Mouse (Mus musculus) hindbrain, embryonic 14.5 days (tissue): ENCODE results near the gene Olfr740. TPM values are rescaled to one million over a fixed set of nuclear protein-coding genes. Genes with fewer than 3 reads are reported as not detected.

Experiments
- ATAC-seq: fragments of 200-750 bp; cut with Nextera tagmentation; 2 replicates; pipeline ENCODE4 v1.8.0; 2017; ENCODE audit warnings: moderate number of reproducible peaks, mild to moderate bottlenecking, moderate TSS enrichment, moderate library complexity; ENCODE audit not compliant: low FRiP score
- DNase-seq: peaks from one replicate; pipeline ENCODE4 v3.0.0-alpha.2; 2015; ENCODE audit warnings: low spot score
- H3K27ac ChIP-seq: fragments of 300-500 bp; sonication (generic); 2 replicates; pipeline ENCODE4 v1.5.1; 2014; ENCODE audit warnings: mild to moderate bottlenecking, moderate library complexity
- H3K27me3 ChIP-seq: fragments of 300-500 bp; sonication (generic); 2 replicates; pipeline ENCODE4 v1.6.1; 2014; ENCODE audit warnings: mild to moderate bottlenecking, low read length, mixed read lengths; ENCODE audit not compliant: control insufficient read depth, insufficient read depth
- H3K36me3 ChIP-seq: fragments of 300-500 bp; sonication (generic); replicated peaks from 2 replicates; pipeline ENCODE4 v1.6.1; 2014; ENCODE audit not compliant: control insufficient read depth, insufficient read depth
- H3K4me1 ChIP-seq: fragments of 300-500 bp; sonication (generic); replicated peaks from 2 replicates; pipeline ENCODE4 v1.6.1; 2014; ENCODE audit warnings: antibody characterized with exemption, low read length, mixed read lengths; ENCODE audit not compliant: control insufficient read depth, insufficient read depth
- H3K4me2 ChIP-seq: fragments of 300-500 bp; sonication (generic); replicated peaks from 2 replicates; pipeline ENCODE4 v1.6.1; 2014; ENCODE audit warnings: mild to moderate bottlenecking, moderate library complexity
- H3K4me3 ChIP-seq: fragments of 300-500 bp; sonication (generic); replicated peaks from 2 replicates; pipeline ENCODE4 v1.5.1; 2014; ENCODE audit warnings: mild to moderate bottlenecking, low read length
- H3K9ac ChIP-seq: fragments of 300-500 bp; sonication (generic); 2 replicates; pipeline ENCODE4 v1.6.1; 2014
- H3K9me3 ChIP-seq: fragments of 300-500 bp; sonication (generic); 2 replicates; pipeline ENCODE4 v1.6.1; 2016; ENCODE audit warnings: low read length; ENCODE audit not compliant: control insufficient read depth
- WGBS: fragments of 180-500 bp; shearing (Covaris S2); extraction: QIAGEN DNeasy Blood & Tissue Kit; methylation state at CpG from one replicate; pipeline ENCODE4 v1.1.7; 2014; 5-methylcytosine and 5-hydroxymethylcytosine counted together
- polyA plus RNA-seq: library from polyadenylated mRNA; unstranded; fragments of >200 nt; fragmentation: Nextera tagmentation; extraction: Ambion mirVana; gene quantifications from 2 replicates; pipeline ENCODE4 v1.2.1, GENCODE M21; 2014

The Olfr740 gene
- not detected in 2 replicates for polyA plus RNA-seq

DNA sequence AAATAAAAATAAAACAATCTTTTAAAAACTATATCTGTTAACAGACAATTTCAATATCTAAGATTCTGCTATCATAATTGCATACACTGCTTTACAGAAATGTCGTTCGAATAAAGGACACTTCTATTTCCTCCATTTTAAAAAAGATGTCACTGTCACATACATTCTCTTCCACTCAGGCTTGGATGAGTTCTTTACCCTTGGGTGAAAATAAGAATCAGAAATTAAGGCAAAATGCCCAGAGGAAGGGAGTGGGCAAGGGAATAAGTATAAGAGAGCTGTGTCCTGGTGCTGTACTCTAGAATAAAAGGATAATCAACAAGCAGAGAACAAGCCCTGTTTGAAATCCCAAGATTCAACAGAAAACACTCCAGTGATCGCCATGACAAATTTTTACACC is at the start of gene Olfr740:
Gene Olfr740 (plus strand): TSS at position 301 of the 400 bp plus-strand sequence.
- ATAC-seq (no peak), DNase-seq (no peak)
- H3K4me3 ChIP-seq = no peak within 1 kb of the TSS
- H3K9me3 ChIP-seq = no peaks in the 10 kb centered on the region
- H3K27ac ChIP-seq = no peak within 1 kb of the TSS
- 87% methylated on average over 3 of the region's 3 CpGs for WGBS
- no peak within 1 kb of the TSS for H3K9ac ChIP-seq
- no peaks in the 10 kb centered on the region for H3K36me3 ChIP-seq
- no peak within 1 kb of the TSS for H3K4me2 ChIP-seq
- no peaks in the 10 kb centered on the region for H3K4me1 ChIP-seq
- no peaks in the 10 kb centered on the region for H3K27me3 ChIP-seq

GRCm38 (mm10) chr14:50407268-50407667 is 38.1 kb upstream of the Olfr740 start, which contains the start of gene Olfr738:
TSS of gene Olfr738 (plus strand) at chr14:50407568.
- no peaks in the 10 kb centered on the region for H3K4me1 ChIP-seq
- ATAC-seq (no peak), DNase-seq (no peak)
- no peak within 1 kb of the TSS for H3K9ac ChIP-seq
- 81% methylated on average over 1 of the region's 1 CpGs for WGBS
- H3K36me3 ChIP-seq = no peaks in the 10 kb centered on the region
- H3K4me3 ChIP-seq = no peak within 1 kb of the TSS
- H3K27ac ChIP-seq = no peak within 1 kb of the TSS
- H3K27me3 ChIP-seq = no peaks in the 10 kb centered on the region
- no peaks in the 10 kb centered on the region for H3K9me3 ChIP-seq
- no peak within 1 kb of the TSS for H3K4me2 ChIP-seq

DNA sequence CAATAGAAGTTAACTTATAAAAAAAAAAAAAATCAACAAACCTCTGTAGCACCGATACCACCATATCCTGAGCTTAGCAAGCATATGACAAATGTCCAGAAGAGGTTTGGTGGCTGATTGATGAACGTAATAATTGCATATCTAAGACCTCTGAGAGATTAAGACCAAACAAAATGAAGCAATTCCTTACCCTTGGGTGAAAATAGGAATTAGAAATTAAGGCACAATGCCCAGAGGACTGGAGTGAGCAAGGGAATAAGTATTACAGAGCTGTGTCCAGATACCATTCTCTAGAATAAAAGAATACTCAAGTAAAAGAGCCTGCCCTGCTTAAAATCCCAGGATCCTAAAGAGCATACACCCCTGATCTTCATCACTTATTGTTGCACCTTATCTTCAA is 27.0 kb upstream of the Olfr740 start, which contains the start of gene Olfr739:
Gene Olfr739 (plus strand): TSS at position 301 of the 400 bp plus-strand sequence.
- DNase-seq = no peak
- H3K36me3 ChIP-seq = no peaks in the 10 kb centered on the region
- no peak for ATAC-seq
- H3K9me3 ChIP-seq = no peaks in the 10 kb centered on the region
- H3K4me3 ChIP-seq = no peak within 1 kb of the TSS
- whole genome bisulfite sequencing = 79% methylated on average over 2 of the region's 2 CpGs
- H3K4me2 ChIP-seq = no peak within 1 kb of the TSS
- no peaks in the 10 kb centered on the region for H3K27me3 ChIP-seq
- no peak within 1 kb of the TSS for H3K9ac ChIP-seq
- no peaks in the 10 kb centered on the region for H3K4me1 ChIP-seq
- no peak within 1 kb of the TSS for H3K27ac ChIP-seq

DNA sequence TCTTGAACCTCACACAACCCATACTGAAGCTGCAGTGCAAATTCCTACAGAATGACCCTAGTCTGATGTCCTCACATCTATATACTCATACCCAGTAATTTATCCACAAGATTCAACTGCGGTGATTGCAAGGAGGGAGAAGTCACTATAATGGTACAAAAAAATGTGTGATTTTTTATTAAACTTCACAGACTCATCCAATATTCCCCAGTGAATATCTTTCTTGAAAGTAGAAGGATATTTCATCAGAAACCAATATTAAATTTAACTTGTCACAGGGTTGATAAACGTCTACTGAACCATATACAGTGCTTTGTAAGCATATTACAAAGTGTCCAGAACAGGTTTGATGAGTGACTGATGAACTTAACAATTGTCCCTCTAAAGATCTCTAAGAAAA is 27.1 kb downstream of the Olfr740 start, which contains the start of gene Olfr741:
Gene Olfr741 (plus strand): TSS at position 301 of the 400 bp plus-strand sequence.
- WGBS = 79% methylated on average over 2 of the region's 2 CpGs
- ATAC-seq = no peak
- no peak for DNase-seq

GRCm38 (mm10) chr14:50478406-50478805 is 33.1 kb downstream of the Olfr740 start:
- H3K4me1 ChIP-seq = no peaks in the 10 kb centered on the region
- no peaks in the 10 kb centered on the region for H3K36me3 ChIP-seq
- H3K9ac ChIP-seq = no peak overlapping the region
- 82% methylated on average over 2 of the region's 2 CpGs for WGBS
- ATAC-seq = no peak
- H3K9me3 ChIP-seq = 0 out of 2 replicates have a peak, but pooled peaks cover 3% of the 10 kb centered on the region
- H3K27me3 ChIP-seq = no peaks in the 10 kb centered on the region
- H3K4me2 ChIP-seq = no peak overlapping the region
- DNase-seq = no peak
- no peak overlapping the region for H3K4me3 ChIP-seq
- H3K27ac ChIP-seq = no peak overlapping the region

More for the DNA sequence above, 27.1 kb downstream of the Olfr740 start, which contains the start of gene Olfr741:
- no peaks in the 10 kb centered on the region for H3K27me3 ChIP-seq
- H3K4me3 ChIP-seq = no peak within 1 kb of the TSS
- no peak within 1 kb of the TSS for H3K9ac ChIP-seq
- H3K9me3 ChIP-seq = no peaks in the 10 kb centered on the region
- H3K36me3 ChIP-seq = no peaks in the 10 kb centered on the region
- H3K4me2 ChIP-seq = no peak within 1 kb of the TSS
- H3K4me1 ChIP-seq = no peaks in the 10 kb centered on the region
- H3K27ac ChIP-seq = no peak within 1 kb of the TSS

- ATAC-seq (no peak), DNase-seq (no peak)
- Histone ChIP-seq H3K4me2 (no peak within 1 kb of the TSS), H3K27me3 (no peaks in the 10 kb centered on the region), H3K9me3 (no peaks in the 10 kb centered on the region), H3K36me3 (no peaks in the 10 kb centered on the region), H3K4me1 (no peaks in the 10 kb centered on the region), H3K27ac (no peak within 1 kb of the TSS), H3K9ac (no peak within 1 kb of the TSS), H3K4me3 (no peak within 1 kb of the TSS)
- WGBS = 60% methylated on average over 2 of the region's 2 CpGs
These were observed 58.0 kb downstream of the Olfr740 start, which contains the start of gene Olfr742 for GRCm38 (mm10) chr14:50503300-50503699. TSS of gene Olfr742 (plus strand) at chr14:50503600.

Other genes starting within 250 kb of the Olfr740 start
- not detected in 2 replicates for gene Olfr731, start 203.7 kb upstream of the Olfr740 start, polyA plus RNA-seq
- gene Olfr732, start 161.3 kb upstream of the Olfr740 start, polyA plus RNA-seq = not detected in 2 replicates
- not detected in 2 replicates for gene Olfr733, start 144.0 kb upstream of the Olfr740 start, polyA plus RNA-seq
- not detected in 2 replicates for gene Olfr734, start 118.8 kb upstream of the Olfr740 start, polyA plus RNA-seq
- not detected in 2 replicates for gene Olfr735, start 96.7 kb upstream of the Olfr740 start, polyA plus RNA-seq
- gene Tlr11, start 87.6 kb upstream of the Olfr740 start, polyA plus RNA-seq = not detected in 2 replicates
- not detected in 2 replicates for gene Olfr736, start 64.4 kb upstream of the Olfr740 start, polyA plus RNA-seq
- gene Olfr738, start 38.0 kb upstream of the Olfr740 start, polyA plus RNA-seq = not detected in 2 replicates
- not detected in 2 replicates for gene Olfr739, start 26.9 kb upstream of the Olfr740 start, polyA plus RNA-seq
- not detected in 2 replicates for gene Olfr741, start 27.2 kb downstream of the Olfr740 start, polyA plus RNA-seq
- gene Olfr742, start 58.1 kb downstream of the Olfr740 start, polyA plus RNA-seq = not detected in 2 replicates
- gene Olfr743, start 76.3 kb downstream of the Olfr740 start, polyA plus RNA-seq = not detected in 2 replicates
- not detected in 2 replicates for gene Olfr744, start 169.3 kb downstream of the Olfr740 start, polyA plus RNA-seq
- gene Olfr745, start 193.8 kb downstream of the Olfr740 start, polyA plus RNA-seq = not detected in 2 replicates
- not detected in 2 replicates for gene Olfr746, start 201.5 kb downstream of the Olfr740 start, polyA plus RNA-seq
- not detected in 2 replicates for gene Olfr747, start 247.7 kb downstream of the Olfr740 start, polyA plus RNA-seq